In the genomic region with DNA sequence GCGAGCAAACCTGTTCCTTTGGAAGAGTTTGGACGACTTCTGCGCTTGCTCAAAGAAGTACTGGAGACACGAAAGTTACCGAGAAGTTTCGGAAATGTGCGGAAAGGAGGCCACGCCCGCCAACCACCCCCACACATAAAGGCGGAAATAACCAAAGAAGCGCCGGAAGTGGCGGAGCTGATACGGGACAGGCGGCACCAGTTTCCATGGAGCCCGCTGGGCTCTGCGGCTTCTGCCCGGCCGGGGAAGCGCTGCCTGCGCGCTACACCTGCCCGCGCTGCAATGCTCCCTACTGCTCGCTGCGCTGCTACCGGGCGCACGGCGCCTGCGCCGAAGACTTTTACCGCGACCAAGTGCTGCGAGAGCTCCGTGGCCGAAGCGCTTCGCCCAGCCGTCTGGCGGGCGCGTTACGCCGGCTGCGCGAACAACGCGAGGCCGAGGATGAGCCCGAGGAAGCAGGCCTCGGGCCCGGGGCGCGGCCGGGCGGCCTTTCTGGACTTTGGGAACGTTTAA, we compare ENCODE assay signal across 8 mouse cellular contexts. TPM values are rescaled to one million over a fixed set of nuclear protein-coding genes. Genes with fewer than 3 reads are reported as not detected.
DNase-seq lines count a peak whose midpoint lies in the region; ATAC-seq and TF ChIP-seq lines count a peak whose summit lies in the region.

Znhit2 (plus strand) TSS at position 172 of the 513 bp plus-strand sequence.

- peak within 1 kb of the TSS; percentile 92 for H3K4me3 ChIP-seq in E14TG2a.4 (replicated peaks; ENCODE audit: low read length)
- H3K4me3 ChIP-seq in forebrain, embryonic 12.5 days (replicated peaks): peak within 1 kb of the TSS; percentile 89
- peak within 1 kb of the TSS; percentile 78 for H3K4me3 ChIP-seq in heart, postnatal 0 days (ENCODE audit: low read depth, low read length)
- peak within 1 kb of the TSS; percentile 79 for H3K4me3 ChIP-seq in liver, embryonic 16.5 days (ENCODE audit: low read depth, low read length)
- peak within 1 kb of the TSS; percentile 88 for H3K4me3 ChIP-seq in neural tube, embryonic 13.5 days

- peak within 1 kb of the TSS; percentile 97 for H3K27ac ChIP-seq in forebrain, embryonic 12.5 days
- H3K27ac ChIP-seq in heart, postnatal 0 days (ENCODE audit: low read depth): peak within 1 kb of the TSS; percentile 89
- peak within 1 kb of the TSS; percentile 97 for H3K27ac ChIP-seq in liver, embryonic 16.5 days (ENCODE audit: low read length)
- peak within 1 kb of the TSS; percentile 94 for H3K27ac ChIP-seq in neural tube, embryonic 13.5 days (replicated peaks)

- peak within 1 kb of the TSS; percentile 98 for H3K9ac ChIP-seq in forebrain, embryonic 12.5 days
- peak within 1 kb of the TSS; percentile 84 for H3K9ac ChIP-seq in heart, postnatal 0 days (replicated peaks; ENCODE audit: low read depth, low read length)
- H3K9ac ChIP-seq in liver, embryonic 16.5 days (ENCODE audit: low read depth, low read length): peak within 1 kb of the TSS; percentile 79
- H3K9ac ChIP-seq in neural tube, embryonic 13.5 days: peak within 1 kb of the TSS; percentile 97

- peaks cover 62% of the 10 kb centered on the region for H3K36me3 ChIP-seq in E14TG2a.4 (ENCODE audit: insufficient read depth, low read length)
- peaks cover 22% of the 10 kb centered on the region for H3K36me3 ChIP-seq in forebrain, embryonic 12.5 days (replicated peaks)
- peaks cover 12% of the 10 kb centered on the region for H3K36me3 ChIP-seq in heart, postnatal 0 days (replicated peaks; ENCODE audit: control insufficient read depth, insufficient read depth, low read length)
- H3K36me3 ChIP-seq in liver, embryonic 16.5 days (ENCODE audit: control insufficient read depth, insufficient read depth): peaks cover 11% of the 10 kb centered on the region
- peaks cover 19% of the 10 kb centered on the region for H3K36me3 ChIP-seq in neural tube, embryonic 13.5 days

- H3K4me1 ChIP-seq in E14TG2a.4 (replicated peaks; ENCODE audit: low read depth, low read length): peaks cover 48% of the 10 kb centered on the region
- H3K4me1 ChIP-seq in forebrain, embryonic 12.5 days: peaks cover 41% of the 10 kb centered on the region
- peaks cover 36% of the 10 kb centered on the region for H3K4me1 ChIP-seq in heart, postnatal 0 days (ENCODE audit: control insufficient read depth, insufficient read depth)
- H3K4me1 ChIP-seq in liver, embryonic 16.5 days (ENCODE audit: control insufficient read depth, low read depth, low read length): peaks cover 35% of the 10 kb centered on the region
- H3K4me1 ChIP-seq in neural tube, embryonic 13.5 days (replicated peaks): peaks cover 55% of the 10 kb centered on the region

- peak within 1 kb of the TSS; percentile 100 for H3K4me2 ChIP-seq in forebrain, embryonic 12.5 days
- H3K4me2 ChIP-seq in heart, postnatal 0 days (ENCODE audit: low read depth, low read length): peak within 1 kb of the TSS; percentile 92
- peak within 1 kb of the TSS; percentile 99 for H3K4me2 ChIP-seq in liver, embryonic 16.5 days (ENCODE audit: low read depth, low read length)
- H3K4me2 ChIP-seq in neural tube, embryonic 13.5 days: peak within 1 kb of the TSS; percentile 100

- 0 out of 2 replicates have a peak, but pooled peaks have one; percentile 29 for TF ChIP-seq EP300 in heart, postnatal 0 days (IDR thresholded peaks at IDR 0.05; ENCODE audit: low read depth)

- WGBS in forebrain, embryonic 12.5 days: under 1% methylated on average over 58 of the region's 58 CpGs
- under 1% methylated on average over 52 of the region's 58 CpGs for WGBS in heart, postnatal 0 days
- WGBS in liver, embryonic 16.5 days (ENCODE audit: insufficient replicate concordance): under 1% methylated on average over 58 of the region's 58 CpGs
- WGBS in neural tube, embryonic 13.5 days: under 1% methylated on average over 58 of the region's 58 CpGs

- TF ChIP-seq CTCF in E14TG2a.4 (conservative IDR thresholded peaks at IDR 0.05; ENCODE audit: low read length): no peak
- TF ChIP-seq CTCF in heart, postnatal 0 days (IDR thresholded peaks at IDR 0.05; ENCODE audit: low read depth): no peak

- peak; percentile 51 for ATAC-seq in forebrain, embryonic 12.5 days (ENCODE audit: low FRiP score)
- ATAC-seq in heart, postnatal 0 days (ENCODE audit: insufficient read depth, low read depth): peak; percentile 80
- ATAC-seq in liver, embryonic 16.5 days (ENCODE audit: low read depth): peak; percentile 72
- ATAC-seq in neural tube, embryonic 13.5 days (ENCODE audit: low read depth): peak; percentile 70

- peak; percentile 94 for DNase-seq in c-Kit-positive CD71-positive TER-119-negative erythroid progenitor cells, embryonic 14.5 days (ENCODE audit: low read depth)
- peak; percentile 96 for DNase-seq in heart, postnatal 0 days (ENCODE audit: low spot score)
- DNase-seq in kidney, postnatal 4 days: peak; percentile 94 to 96
- peak; percentile 92 for DNase-seq in testis, postnatal 14 days (ENCODE audit: low spot score)

- no peaks in the 10 kb centered on the region for H3K9me3 ChIP-seq in E14TG2a.4 (ENCODE audit: low read length)
- H3K9me3 ChIP-seq in forebrain, embryonic 12.5 days: no peaks in the 10 kb centered on the region
- no peaks in the 10 kb centered on the region for H3K9me3 ChIP-seq in heart, postnatal 0 days (replicated peaks; ENCODE audit: control insufficient read depth, low read length)
- H3K9me3 ChIP-seq in liver, embryonic 16.5 days (replicated peaks; ENCODE audit: control insufficient read depth, low read length): no peaks in the 10 kb centered on the region
- H3K9me3 ChIP-seq in neural tube, embryonic 13.5 days: no peaks in the 10 kb centered on the region

- H3K27me3 ChIP-seq in E14TG2a.4 (ENCODE audit: insufficient read depth, low read length): no peaks in the 10 kb centered on the region
- H3K27me3 ChIP-seq in forebrain, embryonic 12.5 days: no peaks in the 10 kb centered on the region
- no peaks in the 10 kb centered on the region for H3K27me3 ChIP-seq in heart, postnatal 0 days (ENCODE audit: control insufficient read depth, insufficient read depth, low read length)
- no peaks in the 10 kb centered on the region for H3K27me3 ChIP-seq in liver, embryonic 16.5 days (ENCODE audit: control insufficient read depth, insufficient read depth, low read depth, low read length)
- H3K27me3 ChIP-seq in neural tube, embryonic 13.5 days: no peaks in the 10 kb centered on the region

RNA-seq across cellular contexts. Expression of gene Znhit2, which starts in this region (rescaled TPM):
- 30.8 and 35.4 TPM in 2 replicates for polyA plus RNA-seq in forebrain, embryonic 12.5 days (2016; fragmentation: Nextera tagmentation; extraction: Ambion mirVana)
- total RNA-seq in heart, postnatal 0 days (2014; rRNA removed; ENCODE audit: low replicate concordance): 46.7 and 58.4 TPM in 2 replicates
- 21.4 and 22.7 TPM in 2 replicates for polyA plus RNA-seq in heart, postnatal 0 days (2015; fragmentation: Nextera tagmentation; extraction: Ambion mirVana)
- 15.3 and 17.7 TPM in 2 replicates for polyA plus RNA-seq in liver, embryonic 16.5 days (2015; fragmentation: Nextera tagmentation; extraction: Ambion mirVana)
- polyA plus RNA-seq in neural tube, embryonic 13.5 days (2015; fragmentation: Nextera tagmentation; extraction: Ambion mirVana): 28.1 and 33.7 TPM in 2 replicates

Comparison
In these comparisons a context has a peak if more than half of its experiments do, and no peak if none do; other contexts are left out.
1. Peak in every context shown above with its lines: DNase-seq, ATAC-seq, H3K4me3 ChIP-seq and H3K27ac ChIP-seq.